Mouse (Mus musculus): ENCODE results near the gene Osgin1. TPM values are rescaled to one million over a fixed set of nuclear protein-coding genes. Genes with fewer than 3 reads are reported as not detected.

The Osgin1 gene
- polyA plus RNA-seq, 1 experiment from 2014 or later, result 19.6 TPM

GRCm38 (mm10) chr8:119437506-119437905, 3.6 kb downstream of the Osgin1 start:
- Histone ChIP-seq H3K27me3 (replicated peaks; ENCODE audit: control insufficient read depth, insufficient read depth, low read length) (no peaks in the 10 kb centered on the region), H3K4me2 (replicated peaks; ENCODE audit: low read depth) (peak overlapping the region; percentile 63), H3K27ac (ENCODE audit: low read depth, low read length) (peak overlapping the region; percentile 86), H3K4me3 (ENCODE audit: low read depth, low read length) (peak overlapping the region; percentile 44), H3K9ac (ENCODE audit: low read depth, low read length) (peak overlapping the region; percentile 56), H3K9me3 (ENCODE audit: control insufficient read depth) (no peaks in the 10 kb centered on the region), H3K36me3 (ENCODE audit: control insufficient read depth, insufficient read depth) (peaks cover 10% of the 10 kb centered on the region; the same call in 1 of the 2 replicates), H3K4me1 (replicated peaks; ENCODE audit: control insufficient read depth, insufficient read depth, low read length) (peaks cover 25% of the 10 kb centered on the region)
- WGBS, result 52% methylated on average over 11 of the region's 11 CpGs
- no peak for TF ChIP-seq CTCF (IDR thresholded peaks at IDR 0.05; ENCODE audit: low read depth)
- ATAC-seq, result no peak; the same call in 1 of the 2 replicates

- H3K27ac ChIP-seq (ENCODE audit: low read depth, low read length), result peak overlapping the region; percentile 86
- H3K9me3 ChIP-seq (ENCODE audit: control insufficient read depth), result no peaks in the 10 kb centered on the region
- H3K36me3 ChIP-seq (ENCODE audit: control insufficient read depth, insufficient read depth), result peaks cover 22% of the 10 kb centered on the region
- peaks cover 25% of the 10 kb centered on the region for H3K4me1 ChIP-seq (replicated peaks; ENCODE audit: control insufficient read depth, insufficient read depth, low read length)
- peak; percentile 50 for ATAC-seq
- peak overlapping the region; percentile 22; the same call in 1 of the 2 replicates for H3K9ac ChIP-seq (ENCODE audit: low read depth, low read length)
- H3K27me3 ChIP-seq (replicated peaks; ENCODE audit: control insufficient read depth, insufficient read depth, low read length), result no peaks in the 10 kb centered on the region
- 0 out of 2 replicates have a peak overlapping the region, but pooled peaks have one; percentile 44 for H3K4me3 ChIP-seq (ENCODE audit: low read depth, low read length)
- peak overlapping the region; percentile 63 for H3K4me2 ChIP-seq (replicated peaks; ENCODE audit: low read depth)
- TF ChIP-seq CTCF (IDR thresholded peaks at IDR 0.05; ENCODE audit: low read depth), result 0 out of 2 replicates have a peak, but pooled peaks have one; percentile 23
- WGBS, result 46% methylated on average over 6 of the region's 6 CpGs
These were observed 5.0 kb downstream of the Osgin1 start for GRCm38 (mm10) chr8:119438876-119439275.

GRCm38 (mm10) chr8:119439424-119439823, 5.5 kb downstream of the Osgin1 start:
- H3K27me3 ChIP-seq (replicated peaks; ENCODE audit: control insufficient read depth, insufficient read depth, low read length), result no peaks in the 10 kb centered on the region
- H3K36me3 ChIP-seq (ENCODE audit: control insufficient read depth, insufficient read depth), result peaks cover 22% of the 10 kb centered on the region
- no peak for ATAC-seq
- peak overlapping the region; percentile 63 for H3K4me2 ChIP-seq (replicated peaks; ENCODE audit: low read depth)
- TF ChIP-seq CTCF (IDR thresholded peaks at IDR 0.05; ENCODE audit: low read depth), result no peak
- peaks cover 25% of the 10 kb centered on the region for H3K4me1 ChIP-seq (replicated peaks; ENCODE audit: control insufficient read depth, insufficient read depth, low read length)
- 0 out of 2 replicates have a peak overlapping the region, but pooled peaks have one; percentile 1 for H3K4me3 ChIP-seq (ENCODE audit: low read depth, low read length)
- WGBS, result 85% methylated on average over 2 of the region's 2 CpGs
- no peaks in the 10 kb centered on the region for H3K9me3 ChIP-seq (ENCODE audit: control insufficient read depth)
- H3K27ac ChIP-seq (ENCODE audit: low read depth, low read length), result peak overlapping the region; percentile 86
- peak overlapping the region; percentile 22; the same call in 1 of the 2 replicates for H3K9ac ChIP-seq (ENCODE audit: low read depth, low read length)

GRCm38 (mm10) chr8:119439893-119440249, 5.9 kb downstream of the Osgin1 start:
- no peak for TF ChIP-seq CTCF (IDR thresholded peaks at IDR 0.05; ENCODE audit: low read depth)
- Histone ChIP-seq H3K4me3 (ENCODE audit: low read depth, low read length) (no peak overlapping the region), H3K27me3 (replicated peaks; ENCODE audit: control insufficient read depth, insufficient read depth, low read length) (no peaks in the 10 kb centered on the region), H3K27ac (ENCODE audit: low read depth, low read length) (peak overlapping the region; percentile 86), H3K4me1 (replicated peaks; ENCODE audit: control insufficient read depth, insufficient read depth, low read length) (peaks cover 25% of the 10 kb centered on the region), H3K9ac (ENCODE audit: low read depth, low read length) (peak overlapping the region; percentile 11; the same call in 1 of the 2 replicates), H3K36me3 (ENCODE audit: control insufficient read depth, insufficient read depth) (peaks cover 27% of the 10 kb centered on the region), H3K4me2 (replicated peaks; ENCODE audit: low read depth) (peak overlapping the region; percentile 63), H3K9me3 (ENCODE audit: control insufficient read depth) (no peaks in the 10 kb centered on the region)
- 68% methylated on average over 7 of the region's 7 CpGs for WGBS
- no peak for ATAC-seq

GRCm38 (mm10) chr8:119440250-119440951, 6.5 kb downstream of the Osgin1 start:
- TF ChIP-seq CTCF (IDR thresholded peaks at IDR 0.05; ENCODE audit: low read depth), result peak; percentile 78
- peak overlapping the region; percentile 63 for H3K4me2 ChIP-seq (replicated peaks; ENCODE audit: low read depth)
- peak overlapping the region; percentile 86 for H3K27ac ChIP-seq (ENCODE audit: low read depth, low read length)
- WGBS, result 17% methylated on average over 16 of the region's 16 CpGs
- H3K36me3 ChIP-seq (ENCODE audit: control insufficient read depth, insufficient read depth), result peaks cover 32% of the 10 kb centered on the region
- H3K4me1 ChIP-seq (replicated peaks; ENCODE audit: control insufficient read depth, insufficient read depth, low read length), result peaks cover 25% of the 10 kb centered on the region
- ATAC-seq, result peak; percentile 67
- no peaks in the 10 kb centered on the region for H3K27me3 ChIP-seq (replicated peaks; ENCODE audit: control insufficient read depth, insufficient read depth, low read length)
- no peaks in the 10 kb centered on the region for H3K9me3 ChIP-seq (ENCODE audit: control insufficient read depth)
- H3K4me3 ChIP-seq (ENCODE audit: low read depth, low read length), result no peak overlapping the region
- H3K9ac ChIP-seq (ENCODE audit: low read depth, low read length), result peak overlapping the region; percentile 11; the same call in 1 of the 2 replicates

GRCm38 (mm10) chr8:119440952-119441270, 7.0 kb downstream of the Osgin1 start:
- peaks cover 25% of the 10 kb centered on the region for H3K4me1 ChIP-seq (replicated peaks; ENCODE audit: control insufficient read depth, insufficient read depth, low read length)
- H3K9ac ChIP-seq (ENCODE audit: low read depth, low read length), result no peak overlapping the region
- 19% methylated on average over 1 of the region's 1 CpGs for WGBS
- no peaks in the 10 kb centered on the region for H3K9me3 ChIP-seq (ENCODE audit: control insufficient read depth)
- no peaks in the 10 kb centered on the region for H3K27me3 ChIP-seq (replicated peaks; ENCODE audit: control insufficient read depth, insufficient read depth, low read length)
- no peak overlapping the region for H3K4me3 ChIP-seq (ENCODE audit: low read depth, low read length)
- no peak for TF ChIP-seq CTCF (IDR thresholded peaks at IDR 0.05; ENCODE audit: low read depth)
- peaks cover 36% of the 10 kb centered on the region for H3K36me3 ChIP-seq (ENCODE audit: control insufficient read depth, insufficient read depth)
- H3K27ac ChIP-seq (ENCODE audit: low read depth, low read length), result peak overlapping the region; percentile 86
- peak overlapping the region; percentile 63 for H3K4me2 ChIP-seq (replicated peaks; ENCODE audit: low read depth)
- ATAC-seq, result peak; percentile 70

Measured in intestine, postnatal 0 days (tissue).